ENCODE assay signal across 33 mouse cellular contexts in genomic region chr3:88689079-88689478, GRCm38 (mm10). TPM values are rescaled to one million over a fixed set of nuclear protein-coding genes. Genes with fewer than 3 reads are reported as not detected.
"Had no signal": no experiment of that assay in that cellular context is flagged by ENCODE, and none has a peak within 500 bp of the region (broad histone marks: within the 10 kb centered on the region; RNA-seq: fewer than 3 reads in every experiment).

No protein-coding gene starts in this region.

- H3K27me3 ChIP-seq: embryonic facial prominence, embryonic 12.5 days; embryonic facial prominence, embryonic 13.5 days; embryonic facial prominence, embryonic 15.5 days; forebrain, embryonic 12.5 days; forebrain, embryonic 13.5 days; forebrain, embryonic 15.5 days had no signal

- H3K9ac ChIP-seq: embryonic facial prominence, embryonic 12.5 days; embryonic facial prominence, embryonic 13.5 days; embryonic facial prominence, embryonic 15.5 days; forebrain, embryonic 12.5 days; forebrain, embryonic 13.5 days; forebrain, embryonic 15.5 days; forebrain, postnatal 0 days had no signal

- H3K27ac ChIP-seq: embryonic facial prominence, embryonic 10.5 days; embryonic facial prominence, embryonic 12.5 days; embryonic facial prominence, embryonic 13.5 days; embryonic facial prominence, embryonic 15.5 days; forebrain, embryonic 10.5 days; forebrain, embryonic 12.5 days; forebrain, embryonic 13.5 days; forebrain, embryonic 15.5 days; gastrocnemius, adult 2 months; heart, adult 2 months had no signal

- ATAC-seq: forebrain, embryonic 13.5 days; forebrain, embryonic 14.5 days; forebrain, embryonic 15.5 days; forebrain, embryonic 16.5 days; forebrain, postnatal 0 days had no signal

- DNase-seq: cerebellum, adult 2 months; cerebellum, adult 8-10 months; cerebellum, adult 9-10 months; cerebellum, adult 9-11 months; cerebellum, postnatal 10 days; cerebellum, postnatal 14 days; cerebellum, postnatal 25 days; cerebellum, postnatal 36 days; embryo, embryonic 11 days; forebrain, postnatal 0 days; gastrocnemius, adult 2 months; gastrocnemius, postnatal 10 days; gastrocnemius, postnatal 14 days; gastrocnemius, postnatal 25 days; gastrocnemius, postnatal 36 days; heart, adult 18-20 months; heart, adult 2 months had no signal

- H3K4me2 ChIP-seq: embryonic facial prominence, embryonic 12.5 days; embryonic facial prominence, embryonic 15.5 days; forebrain, embryonic 12.5 days; forebrain, embryonic 13.5 days; forebrain, embryonic 15.5 days had no signal

- H3K9me3 ChIP-seq: embryonic facial prominence, embryonic 10.5 days; embryonic facial prominence, embryonic 12.5 days; embryonic facial prominence, embryonic 13.5 days; embryonic facial prominence, embryonic 15.5 days; forebrain, embryonic 10.5 days; forebrain, embryonic 12.5 days; forebrain, embryonic 13.5 days; forebrain, embryonic 15.5 days had no signal

- H3K4me3 ChIP-seq: embryonic facial prominence, embryonic 12.5 days; embryonic facial prominence, embryonic 13.5 days; embryonic facial prominence, embryonic 15.5 days; erythroblast, embryonic 14.5 days; forebrain, embryonic 12.5 days; forebrain, embryonic 13.5 days; forebrain, embryonic 15.5 days; gastrocnemius, adult 2 months; heart, adult 2 months had no signal

RNA-seq across cellular contexts. Expression of gene Rxfp4, which starts 36.1 kb away (rescaled TPM):
- polyA plus RNA-seq: cerebellum, adult 2 months; cortical plate, adult 2 months; embryonic facial prominence, embryonic 10.5 days; embryonic facial prominence, embryonic 11.5 days; embryonic facial prominence, embryonic 12.5 days; embryonic facial prominence, embryonic 13.5 days; embryonic facial prominence, embryonic 15.5 days; erythroblast, embryonic 14.5 days; forebrain, embryonic 10.5 days; forebrain, embryonic 11.5 days; forebrain, embryonic 12.5 days; forebrain, embryonic 13.5 days; forebrain, embryonic 14.5 days; forebrain, embryonic 15.5 days; forebrain, embryonic 16.5 days; forebrain, postnatal 0 days; frontal cortex, adult 2 months; gonadal fat pad, adult 2 months; heart, adult 2 months had no signal
